ENCODE assay signal across 8 mouse cellular contexts in genomic region chr3:89244982-89245687, GRCm38 (mm10). TPM values are rescaled to one million over a fixed set of nuclear protein-coding genes. Genes with fewer than 3 reads are reported as not detected.
DNase-seq lines count a peak whose midpoint lies in the region; ATAC-seq lines count a peak whose summit lies in the region.

No protein-coding gene starts in this region.

- H3K36me3 ChIP-seq in kidney, embryonic 14.5 days (ENCODE audit: control insufficient read depth, insufficient read depth, low read length): peaks cover 13% of the 10 kb centered on the region
- H3K36me3 ChIP-seq in embryonic facial prominence, embryonic 15.5 days: peaks cover 16% of the 10 kb centered on the region
- peaks cover 34% of the 10 kb centered on the region for H3K36me3 ChIP-seq in midbrain, embryonic 14.5 days (ENCODE audit: control insufficient read depth, insufficient read depth, low read length)

- H3K4me3 ChIP-seq in kidney, embryonic 14.5 days (ENCODE audit: low read length): peak overlapping the region; percentile 75
- H3K4me3 ChIP-seq in embryonic facial prominence, embryonic 15.5 days (replicated peaks): peak overlapping the region; percentile 75
- H3K4me3 ChIP-seq in midbrain, embryonic 14.5 days (replicated peaks; ENCODE audit: low read depth, low read length): peak overlapping the region; percentile 63

- no peak for DNase-seq in kidney, postnatal 25 days
- peak; percentile 77 for DNase-seq in NIH3T3 (ENCODE audit: low read depth)
- peak; percentile 80 for DNase-seq in layer of hippocampus, adult 9-11 months
- peak; percentile 94 for DNase-seq in midbrain, embryonic 14.5 days
- DNase-seq in thymus, postnatal 10 days (ENCODE audit: low spot score in 2 of 2): peak; percentile 48 to 66

- H3K9ac ChIP-seq in kidney, embryonic 14.5 days (ENCODE audit: low read depth, low read length): peak overlapping the region; percentile 42
- peak overlapping the region; percentile 39 for H3K9ac ChIP-seq in embryonic facial prominence, embryonic 15.5 days
- peak overlapping the region; percentile 74 for H3K9ac ChIP-seq in midbrain, embryonic 14.5 days (replicated peaks; ENCODE audit: low read length)

- WGBS in kidney, embryonic 14.5 days: 2% methylated on average over 19 of the region's 26 CpGs
- WGBS in embryonic facial prominence, embryonic 15.5 days: 3% methylated on average over 16 of the region's 26 CpGs
- WGBS in midbrain, embryonic 14.5 days: under 1% methylated on average over 18 of the region's 26 CpGs

- no peaks in the 10 kb centered on the region for H3K27me3 ChIP-seq in kidney, embryonic 14.5 days (ENCODE audit: control insufficient read depth, insufficient read depth, low read length)
- H3K27me3 ChIP-seq in embryonic facial prominence, embryonic 15.5 days: no peaks in the 10 kb centered on the region
- no peaks in the 10 kb centered on the region for H3K27me3 ChIP-seq in midbrain, embryonic 14.5 days (ENCODE audit: control insufficient read depth, insufficient read depth, low read length)

- H3K9me3 ChIP-seq in kidney, embryonic 14.5 days (ENCODE audit: control insufficient read depth, low read length): no peaks in the 10 kb centered on the region
- H3K9me3 ChIP-seq in embryonic facial prominence, embryonic 15.5 days (replicated peaks): no peaks in the 10 kb centered on the region
- no peaks in the 10 kb centered on the region for H3K9me3 ChIP-seq in midbrain, embryonic 14.5 days (ENCODE audit: control insufficient read depth, low read length)

- H3K4me1 ChIP-seq in kidney, embryonic 14.5 days (ENCODE audit: control insufficient read depth, insufficient read depth, low read length): peaks cover 29% of the 10 kb centered on the region
- peaks cover 46% of the 10 kb centered on the region for H3K4me1 ChIP-seq in embryonic facial prominence, embryonic 15.5 days
- peaks cover 36% of the 10 kb centered on the region for H3K4me1 ChIP-seq in midbrain, embryonic 14.5 days (ENCODE audit: control insufficient read depth, insufficient read depth, low read length)

- peak overlapping the region; percentile 80 for H3K4me2 ChIP-seq in kidney, embryonic 14.5 days (replicated peaks; ENCODE audit: low read depth, low read length)
- peak overlapping the region; percentile 79 for H3K4me2 ChIP-seq in embryonic facial prominence, embryonic 15.5 days (replicated peaks)
- peak overlapping the region; percentile 84 for H3K4me2 ChIP-seq in midbrain, embryonic 14.5 days (ENCODE audit: low read length)

- H3K27ac ChIP-seq in kidney, embryonic 14.5 days (ENCODE audit: low read depth, low read length): peak overlapping the region; percentile 55; the same call in 1 of the 2 replicates
- H3K27ac ChIP-seq in embryonic facial prominence, embryonic 15.5 days (replicated peaks): peak overlapping the region; percentile 79
- peak overlapping the region; percentile 96 for H3K27ac ChIP-seq in midbrain, embryonic 14.5 days (replicated peaks; ENCODE audit: low read depth, low read length)

- ATAC-seq in kidney, embryonic 14.5 days (ENCODE audit: low FRiP score, low TSS enrichment): peak; percentile 19; the same call in 1 of the 2 replicates
- ATAC-seq in embryonic facial prominence, embryonic 15.5 days (ENCODE audit: insufficient number of reproducible peaks, low FRiP score, low TSS enrichment, low read depth): no peak
- ATAC-seq in midbrain, embryonic 14.5 days (ENCODE audit: low FRiP score, low TSS enrichment): peak; percentile 68
- no peak for ATAC-seq in erythroid progenitor cell, adult 5-6 weeks (replicated peaks; ENCODE audit: low FRiP score, poor library complexity, severe bottlenecking)

RNA-seq across cellular contexts. Expression of gene Krtcap2, which starts 0.6 kb away (rescaled TPM):
- polyA plus RNA-seq in kidney, embryonic 14.5 days (2014; fragmentation: Nextera tagmentation; extraction: Ambion mirVana): 321 and 407 TPM in 2 replicates
- 294 and 310 TPM in 2 replicates for polyA plus RNA-seq in embryonic facial prominence, embryonic 15.5 days (2015; fragmentation: Nextera tagmentation; extraction: Ambion mirVana)
- 199 and 237 TPM in 2 replicates for polyA plus RNA-seq in midbrain, embryonic 14.5 days (2014; fragmentation: Nextera tagmentation; extraction: Ambion mirVana)
- 39.0 and 64.2 TPM in 2 replicates for total RNA-seq in erythroid progenitor cell, adult 5-6 weeks (2015; ENCODE audit: low replicate concordance)
- total RNA-seq in erythroid progenitor cell, adult 5-6 weeks (2017; ENCODE audit: low replicate concordance): 7.2 and 29.1 TPM in 2 replicates

RNA-seq across cellular contexts. Expression of gene Trim46, which starts 1.0 kb away (rescaled TPM):
- polyA plus RNA-seq in kidney, embryonic 14.5 days (2014; fragmentation: Nextera tagmentation; extraction: Ambion mirVana): 2.8 and 3.6 TPM in 2 replicates
- 5.0 and 5.9 TPM in 2 replicates for polyA plus RNA-seq in embryonic facial prominence, embryonic 15.5 days (2015; fragmentation: Nextera tagmentation; extraction: Ambion mirVana)
- 63.4 and 71.8 TPM in 2 replicates for polyA plus RNA-seq in midbrain, embryonic 14.5 days (2014; fragmentation: Nextera tagmentation; extraction: Ambion mirVana)
- 1.3 TPM in 1 of 2 replicates, not detected in the other for total RNA-seq in erythroid progenitor cell, adult 5-6 weeks (2015; ENCODE audit: low replicate concordance)
- total RNA-seq in erythroid progenitor cell, adult 5-6 weeks (2017; ENCODE audit: low replicate concordance): not detected in 2 replicates

RNA-seq across cellular contexts. Expression of gene Dpm3, which starts 14.0 kb away (rescaled TPM):
- polyA plus RNA-seq in kidney, embryonic 14.5 days (2014; fragmentation: Nextera tagmentation; extraction: Ambion mirVana): 134 and 200 TPM in 2 replicates
- 150 and 173 TPM in 2 replicates for polyA plus RNA-seq in embryonic facial prominence, embryonic 15.5 days (2015; fragmentation: Nextera tagmentation; extraction: Ambion mirVana)
- 71.6 and 84.1 TPM in 2 replicates for polyA plus RNA-seq in midbrain, embryonic 14.5 days (2014; fragmentation: Nextera tagmentation; extraction: Ambion mirVana)
- total RNA-seq in erythroid progenitor cell, adult 5-6 weeks (2015; ENCODE audit: low replicate concordance): 16.8 and 18.4 TPM in 2 replicates
- total RNA-seq in erythroid progenitor cell, adult 5-6 weeks (2017; ENCODE audit: low replicate concordance): 8.3 TPM in 1 of 2 replicates, not detected in the other

RNA-seq across cellular contexts. Expression of gene Muc1, which starts 16.3 kb away (rescaled TPM):
- polyA plus RNA-seq in kidney, embryonic 14.5 days (2014; fragmentation: Nextera tagmentation; extraction: Ambion mirVana): 8.0 and 13.6 TPM in 2 replicates
- 4.0 and 10.2 TPM in 2 replicates for polyA plus RNA-seq in embryonic facial prominence, embryonic 15.5 days (2015; fragmentation: Nextera tagmentation; extraction: Ambion mirVana)
- 2.1 and 2.4 TPM in 2 replicates for polyA plus RNA-seq in midbrain, embryonic 14.5 days (2014; fragmentation: Nextera tagmentation; extraction: Ambion mirVana)
- total RNA-seq in erythroid progenitor cell, adult 5-6 weeks (2015; ENCODE audit: low replicate concordance): not detected in 2 replicates
- not detected in 2 replicates for total RNA-seq in erythroid progenitor cell, adult 5-6 weeks (2017; ENCODE audit: low replicate concordance)

RNA-seq across cellular contexts. Expression of gene Mtx1, which starts 18.2 kb away (rescaled TPM):
- 217 and 259 TPM in 2 replicates for polyA plus RNA-seq in kidney, embryonic 14.5 days (2014; fragmentation: Nextera tagmentation; extraction: Ambion mirVana)
- polyA plus RNA-seq in embryonic facial prominence, embryonic 15.5 days (2015; fragmentation: Nextera tagmentation; extraction: Ambion mirVana): 173 and 196 TPM in 2 replicates
- 144 and 151 TPM in 2 replicates for polyA plus RNA-seq in midbrain, embryonic 14.5 days (2014; fragmentation: Nextera tagmentation; extraction: Ambion mirVana)
- total RNA-seq in erythroid progenitor cell, adult 5-6 weeks (2015; ENCODE audit: low replicate concordance): 8.6 and 21.0 TPM in 2 replicates
- total RNA-seq in erythroid progenitor cell, adult 5-6 weeks (2017; ENCODE audit: low replicate concordance): 14.5 and 15.8 TPM in 2 replicates

Comparison
In these comparisons a context has a peak if more than half of its experiments do, and no peak if none do; other contexts are left out.
1. ATAC-seq: peak in kidney, embryonic 14.5 days (single experiment) and midbrain, embryonic 14.5 days (single experiment); none in embryonic facial prominence, embryonic 15.5 days (single experiment) and erythroid progenitor cell, adult 5-6 weeks (single experiment).
2. DNase-seq: peak in NIH3T3 (single experiment), layer of hippocampus, adult 9-11 months (single experiment), midbrain, embryonic 14.5 days (single experiment) and thymus, postnatal 10 days (2 of 2); none in kidney, postnatal 25 days (0 of 2).
3. Peak in every context shown above with its lines, with median percentiles within 50 percentile points of each other: H3K27ac ChIP-seq, H3K4me2 ChIP-seq, H3K4me3 ChIP-seq and H3K9ac ChIP-seq.